Mouse (Mus musculus) stomach, embryonic 15.5 days (tissue): ENCODE measurements around the gene Macrod2. TPM values are rescaled to one million over a fixed set of nuclear protein-coding genes. Genes with fewer than 3 reads are reported as not detected.

Experiments
- ATAC-seq: fragments of 200-750 bp; cut with Nextera tagmentation; 2 replicates; pipeline ENCODE4 v1.8.0; 2017; ENCODE audit warnings: low read depth, moderate number of reproducible peaks, moderate TSS enrichment; ENCODE audit not compliant: insufficient read depth, low FRiP score
- H3K27ac ChIP-seq: fragments of 300-500 bp; sonication (generic); 2 replicates; pipeline ENCODE4 v1.5.1; 2015; ENCODE audit warnings: mild to moderate bottlenecking, inconsistent platforms
- H3K27me3 ChIP-seq: fragments of 300-500 bp; sonication (generic); replicated peaks from 2 replicates; pipeline ENCODE4 v1.6.1; 2015; ENCODE audit warnings: inconsistent platforms
- H3K36me3 ChIP-seq: fragments of 300-500 bp; sonication (generic); 2 replicates; pipeline ENCODE4 v1.6.1; 2015; ENCODE audit warnings: inconsistent platforms
- H3K4me1 ChIP-seq: fragments of 300-500 bp; sonication (generic); 2 replicates; pipeline ENCODE4 v1.6.1; 2015; ENCODE audit warnings: inconsistent platforms
- H3K4me2 ChIP-seq: fragments of 300-500 bp; sonication (generic); 2 replicates; pipeline ENCODE4 v1.6.1; 2015; ENCODE audit warnings: mild to moderate bottlenecking, inconsistent platforms
- H3K4me3 ChIP-seq: fragments of 300-500 bp; sonication (generic); replicated peaks from 2 replicates; pipeline ENCODE4 v1.5.1; 2015; ENCODE audit warnings: inconsistent platforms
- H3K9ac ChIP-seq: fragments of 300-500 bp; sonication (generic); 2 replicates; pipeline ENCODE4 v1.6.1; 2015; ENCODE audit warnings: inconsistent platforms
- H3K9me3 ChIP-seq: fragments of 300-500 bp; sonication (generic); 2 replicates; pipeline ENCODE4 v1.6.1; 2016; ENCODE audit warnings: inconsistent platforms
- WGBS: fragments of 180-500 bp; shearing (Covaris S2); methylation state at CpG from one replicate; pipeline ENCODE4 v1.1.7; 2015; 5-methylcytosine and 5-hydroxymethylcytosine counted together
- polyA plus RNA-seq: library from polyadenylated mRNA; unstranded; fragments of >200 nt; fragmentation: Nextera tagmentation; extraction: Ambion mirVana; gene quantifications from 2 replicates; pipeline ENCODE4 v1.2.1, GENCODE M21; 2015

Gene Macrod2
- polyA plus RNA-seq, 1 experiment from 2014 or later = 40.8 TPM

GRCm38 (mm10) chr2:142128109-142128508, 1733.0 kb downstream of the Macrod2 start:
- H3K4me1 ChIP-seq = no peaks in the 10 kb centered on the region
- H3K4me3 ChIP-seq = no peak overlapping the region
- no peak overlapping the region for H3K9ac ChIP-seq
- H3K27me3 ChIP-seq = no peaks in the 10 kb centered on the region
- H3K27ac ChIP-seq = no peak overlapping the region
- no peaks in the 10 kb centered on the region for H3K36me3 ChIP-seq
- no peaks in the 10 kb centered on the region for H3K9me3 ChIP-seq
- WGBS = 61% methylated on average over 3 of the region's 3 CpGs
- ATAC-seq = no peak
- no peak overlapping the region for H3K4me2 ChIP-seq

- no peaks in the 10 kb centered on the region for H3K36me3 ChIP-seq
- H3K4me1 ChIP-seq = no peaks in the 10 kb centered on the region
- ATAC-seq = no peak
- H3K27me3 ChIP-seq = no peaks in the 10 kb centered on the region
- WGBS = 91% methylated on average over 4 of the region's 4 CpGs
- H3K9me3 ChIP-seq = no peaks in the 10 kb centered on the region
- H3K4me2 ChIP-seq = no peak overlapping the region
- H3K4me3 ChIP-seq = no peak overlapping the region
- no peak overlapping the region for H3K9ac ChIP-seq
- no peak overlapping the region for H3K27ac ChIP-seq
Measured at GRCm38 (mm10) chr2:142129166-142129565, 1734.1 kb downstream of the Macrod2 start.

- Histone ChIP-seq H3K9ac (no peak overlapping the region), H3K36me3 (no peaks in the 10 kb centered on the region)
- WGBS = 90% methylated on average over 2 of the region's 2 CpGs
Measured at GRCm38 (mm10) chr2:142149310-142149709, 1754.2 kb downstream of the Macrod2 start.

GRCm38 (mm10) chr2:142163506-142164275, 1768.6 kb downstream of the Macrod2 start:
- Histone ChIP-seq H3K9me3 (no peaks in the 10 kb centered on the region), H3K36me3 (no peaks in the 10 kb centered on the region), H3K4me3 (no peak overlapping the region), H3K4me2 (no peak overlapping the region), H3K9ac (no peak overlapping the region), H3K27me3 (no peaks in the 10 kb centered on the region), H3K27ac (no peak overlapping the region), H3K4me1 (no peaks in the 10 kb centered on the region)
- no peak for ATAC-seq
- 32% methylated on average over 10 of the region's 10 CpGs for WGBS

More at GRCm38 (mm10) chr2:142149310-142149709, 1754.2 kb downstream of the Macrod2 start:
- Histone ChIP-seq H3K27me3 (no peaks in the 10 kb centered on the region), H3K9me3 (no peaks in the 10 kb centered on the region), H3K27ac (no peak overlapping the region), H3K4me3 (no peak overlapping the region), H3K4me1 (no peaks in the 10 kb centered on the region), H3K4me2 (no peak overlapping the region)
- no peak for ATAC-seq

- Histone ChIP-seq H3K4me2 (no peak overlapping the region), H3K9me3 (no peaks in the 10 kb centered on the region), H3K4me3 (no peak overlapping the region), H3K27me3 (no peaks in the 10 kb centered on the region), H3K36me3 (no peaks in the 10 kb centered on the region), H3K27ac (no peak overlapping the region), H3K9ac (no peak overlapping the region), H3K4me1 (no peaks in the 10 kb centered on the region)
- WGBS = 53% methylated on average over 2 of the region's 2 CpGs
- no peak for ATAC-seq
Measured at GRCm38 (mm10) chr2:142169649-142170048, 1774.5 kb downstream of the Macrod2 start.

GRCm38 (mm10) chr2:142172706-142173105, 1777.6 kb downstream of the Macrod2 start:
- no peak overlapping the region for H3K4me3 ChIP-seq
- no peaks in the 10 kb centered on the region for H3K9me3 ChIP-seq
- no peaks in the 10 kb centered on the region for H3K4me1 ChIP-seq
- H3K27me3 ChIP-seq = no peaks in the 10 kb centered on the region
- H3K9ac ChIP-seq = no peak overlapping the region
- 88% methylated on average over 3 of the region's 3 CpGs for WGBS
- H3K36me3 ChIP-seq = no peaks in the 10 kb centered on the region
- H3K4me2 ChIP-seq = no peak overlapping the region
- no peak overlapping the region for H3K27ac ChIP-seq
- ATAC-seq = no peak

GRCm38 (mm10) chr2:142174039-142174438, 1778.9 kb downstream of the Macrod2 start:
- no peak overlapping the region for H3K27ac ChIP-seq
- no peak overlapping the region for H3K4me3 ChIP-seq
- ATAC-seq = no peak
- no peaks in the 10 kb centered on the region for H3K27me3 ChIP-seq
- WGBS = 81% methylated on average over 2 of the region's 2 CpGs
- H3K9ac ChIP-seq = no peak overlapping the region
- no peak overlapping the region for H3K4me2 ChIP-seq
- no peaks in the 10 kb centered on the region for H3K9me3 ChIP-seq
- no peaks in the 10 kb centered on the region for H3K4me1 ChIP-seq
- H3K36me3 ChIP-seq = no peaks in the 10 kb centered on the region

GRCm38 (mm10) chr2:142186922-142187321, 1791.8 kb downstream of the Macrod2 start:
- no peak for ATAC-seq
- WGBS = 64% methylated on average over 2 of the region's 2 CpGs
- no peaks in the 10 kb centered on the region for H3K4me1 ChIP-seq
- H3K36me3 ChIP-seq = no peaks in the 10 kb centered on the region
- no peak overlapping the region for H3K9ac ChIP-seq
- no peak overlapping the region for H3K4me2 ChIP-seq
- no peaks in the 10 kb centered on the region for H3K27me3 ChIP-seq
- no peak overlapping the region for H3K4me3 ChIP-seq
- H3K27ac ChIP-seq = no peak overlapping the region
- no peaks in the 10 kb centered on the region for H3K9me3 ChIP-seq

- no peak overlapping the region for H3K9ac ChIP-seq
- no peak for ATAC-seq
- H3K4me3 ChIP-seq = no peak overlapping the region
- no peak overlapping the region for H3K4me2 ChIP-seq
- WGBS = 68% methylated on average over 5 of the region's 5 CpGs
- H3K9me3 ChIP-seq = no peaks in the 10 kb centered on the region
- H3K36me3 ChIP-seq = no peaks in the 10 kb centered on the region
- H3K4me1 ChIP-seq = no peaks in the 10 kb centered on the region
- H3K27ac ChIP-seq = no peak overlapping the region
- no peaks in the 10 kb centered on the region for H3K27me3 ChIP-seq
Measured at GRCm38 (mm10) chr2:142187428-142187827, 1792.3 kb downstream of the Macrod2 start.

- Histone ChIP-seq H3K36me3 (no peaks in the 10 kb centered on the region), H3K9ac (no peak overlapping the region), H3K4me3 (no peak overlapping the region), H3K27me3 (no peaks in the 10 kb centered on the region), H3K4me1 (no peaks in the 10 kb centered on the region), H3K9me3 (no peaks in the 10 kb centered on the region), H3K27ac (no peak overlapping the region), H3K4me2 (no peak overlapping the region)
- ATAC-seq = no peak
- 56% methylated on average over 1 of the region's 1 CpGs for WGBS
Measured at GRCm38 (mm10) chr2:142217371-142217770, 1822.3 kb downstream of the Macrod2 start.

GRCm38 (mm10) chr2:142222137-142222921, 1827.2 kb downstream of the Macrod2 start:
- Histone ChIP-seq H3K9ac (no peak overlapping the region), H3K36me3 (no peaks in the 10 kb centered on the region), H3K4me1 (no peaks in the 10 kb centered on the region), H3K9me3 (no peaks in the 10 kb centered on the region), H3K4me3 (no peak overlapping the region), H3K4me2 (no peak overlapping the region), H3K27me3 (no peaks in the 10 kb centered on the region), H3K27ac (no peak overlapping the region)
- ATAC-seq = no peak
- WGBS = 70% methylated on average over 8 of the region's 8 CpGs

- Histone ChIP-seq H3K4me2 (no peak overlapping the region), H3K4me1 (no peaks in the 10 kb centered on the region), H3K9me3 (no peaks in the 10 kb centered on the region), H3K27me3 (no peaks in the 10 kb centered on the region), H3K4me3 (no peak overlapping the region), H3K36me3 (no peaks in the 10 kb centered on the region), H3K9ac (no peak overlapping the region), H3K27ac (no peak overlapping the region)
- ATAC-seq = no peak
- 52% methylated on average over 5 of the region's 5 CpGs for WGBS
Measured at GRCm38 (mm10) chr2:142222926-142223325, 1827.8 kb downstream of the Macrod2 start.
